Mouse (Mus musculus) spleen, adult 2 months (tissue): ENCODE measurements at regions not wholly inside any gene's neighbourhood (a gene's known extent, or its start where the extent isn't known, plus 50 kb on each side); places are given as distances from the start of the nearest gene placed in this dataset.

Source experiments
- CTCF ChIP-seq: fragments of 200-500 bp; IDR thresholded peaks from 2 replicates; pipeline ENCODE4 v1.5.1; 2011; ENCODE audit warnings: mild to moderate bottlenecking, inconsistent platforms; ENCODE audit not compliant: insufficient read depth, insufficient read length, insufficient replicate concordance; ENCODE audit errors: extremely low read depth
- POLR2A ChIP-seq: fragments of 200-500 bp; IDR thresholded peaks from 2 replicates; pipeline ENCODE4 v1.6.1; 2011; ENCODE audit warnings: low read depth, low read length, inconsistent platforms

DNA sequence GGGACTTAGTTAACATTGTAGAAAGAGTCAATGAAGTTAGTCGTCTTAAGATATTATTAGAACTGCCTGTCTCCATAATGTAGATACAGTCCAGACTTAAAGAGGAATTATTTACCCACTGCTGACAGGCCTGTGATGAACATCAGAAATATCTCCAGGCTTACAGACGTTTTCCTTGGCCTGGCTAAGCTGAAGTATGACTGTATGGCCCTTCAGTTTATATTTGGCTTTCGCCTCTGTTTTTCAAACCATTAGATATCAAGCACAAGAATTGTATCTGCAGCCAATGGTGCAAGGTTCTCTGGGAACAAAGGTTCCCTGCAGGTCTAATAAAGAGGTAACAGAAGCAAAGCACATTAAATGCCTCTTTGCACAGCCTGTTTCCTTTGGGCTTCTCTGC is 166.3 kb upstream of the Tbx18 start:
- TF ChIP-seq POLR2A (no peak), CTCF (no peak)
